8 mouse cellular contexts compared by ENCODE assay signal in the genomic region with DNA sequence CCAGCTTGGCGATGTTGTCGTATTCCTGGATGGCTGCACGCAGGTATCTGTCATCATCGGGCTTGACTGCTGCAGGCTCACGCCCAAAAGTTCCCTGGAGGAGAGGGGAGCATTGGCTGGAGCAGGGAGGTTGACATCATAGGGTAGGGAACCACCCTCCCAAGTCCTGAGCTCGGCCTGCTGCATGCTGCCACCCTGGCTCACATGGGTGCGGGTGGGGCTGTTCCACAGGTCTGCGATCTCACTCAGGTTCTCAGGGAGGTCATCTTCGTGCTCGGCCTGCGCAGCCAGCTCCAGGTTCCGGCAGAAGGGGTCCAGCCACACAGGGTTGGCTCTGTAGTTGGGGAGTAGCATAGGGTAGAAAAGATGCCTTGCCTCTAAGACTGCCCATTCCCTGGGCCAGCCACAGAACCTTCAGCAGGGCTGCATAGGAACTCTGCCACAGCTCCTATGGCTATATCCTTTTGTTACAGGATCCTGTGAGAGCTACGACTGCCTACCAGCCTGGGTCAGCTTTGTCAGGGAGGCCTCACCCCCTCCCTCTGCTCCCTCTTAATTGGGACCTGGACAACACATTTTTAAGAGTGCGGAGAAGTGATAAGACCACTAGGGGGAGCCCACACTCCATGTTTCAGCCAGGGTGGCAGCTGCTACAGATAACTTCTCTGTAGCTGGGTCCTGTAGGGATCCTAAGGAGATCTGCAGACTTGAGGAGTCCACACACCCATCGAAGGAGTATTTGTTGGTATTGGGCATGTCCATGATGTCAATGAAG. TPM values are rescaled to one million over a fixed set of nuclear protein-coding genes. Genes with fewer than 3 reads are reported as not detected.
DNase-seq lines count a peak whose midpoint lies in the region; ATAC-seq and TF ChIP-seq lines count a peak whose summit lies in the region.

No protein-coding gene starts in this region.

- no peak overlapping the region for H3K9ac ChIP-seq in hindbrain, postnatal 0 days (replicated peaks; ENCODE audit: low read length)
- H3K9ac ChIP-seq in midbrain, embryonic 13.5 days (replicated peaks), result no peak overlapping the region

- H3K27ac ChIP-seq in gastrocnemius, adult 2 months, result no peak overlapping the region
- no peak overlapping the region for H3K27ac ChIP-seq in hindbrain, postnatal 0 days
- 0 out of 2 replicates have a peak overlapping the region, but pooled peaks have one; percentile 28 for H3K27ac ChIP-seq in limb, embryonic 10.5 days
- H3K27ac ChIP-seq in midbrain, embryonic 13.5 days, result 0 out of 2 replicates have a peak overlapping the region, but pooled peaks have one; percentile 1
- H3K27ac ChIP-seq in small intestine, adult 2 months (ENCODE audit: insufficient read depth, low read depth, low read length), result no peak overlapping the region

- DNase-seq in left cerebral cortex, adult 18-20 months (ENCODE audit: low spot score in 2 of 2), result peak; percentile 73
- no peak for DNase-seq in left cerebral cortex, adult 11 months (ENCODE audit: low spot score)
- peak; percentile 70 to 75 for DNase-seq in cerebellum, postnatal 36 days
- DNase-seq in gastrocnemius, adult 2 months, result peak; percentile 75
- peak; percentile 92 for DNase-seq in hindbrain, postnatal 0 days (ENCODE audit: low spot score)
- peak; percentile 87 for DNase-seq in limb, embryonic 10.5 days (ENCODE audit: low spot score)

- ATAC-seq in hindbrain, postnatal 0 days, result peak; percentile 82
- ATAC-seq in midbrain, embryonic 13.5 days, result peak; percentile 88

- no peak for TF ChIP-seq POLR2A in small intestine, adult 2 months (IDR thresholded peaks at IDR 0.05; ENCODE audit: low read depth, low read length)

- peaks cover 26% of the 10 kb centered on the region for H3K36me3 ChIP-seq in hindbrain, postnatal 0 days (ENCODE audit: insufficient read depth, low read length)
- peaks cover 38% of the 10 kb centered on the region for H3K36me3 ChIP-seq in limb, embryonic 10.5 days
- H3K36me3 ChIP-seq in midbrain, embryonic 13.5 days, result peaks cover 34% of the 10 kb centered on the region
- peaks cover 30% of the 10 kb centered on the region for H3K36me3 ChIP-seq in small intestine, adult 2 months (ENCODE audit: control insufficient read depth, insufficient read depth, low read length)

- no peak overlapping the region for H3K4me2 ChIP-seq in hindbrain, postnatal 0 days (ENCODE audit: low read depth, low read length)
- H3K4me2 ChIP-seq in midbrain, embryonic 13.5 days (replicated peaks), result no peak overlapping the region

- intact Hi-C loops in gastrocnemius, adult 2 months (cut with DNase I), result loop anchor here (2.0 to 5.0 kb wide), 3 partner anchors 106 to 452 kb away; a partner anchor contains a TSS

- no peaks in the 10 kb centered on the region for H3K27me3 ChIP-seq in hindbrain, postnatal 0 days (ENCODE audit: insufficient read depth, low read length)
- H3K27me3 ChIP-seq in limb, embryonic 10.5 days (ENCODE audit: low read depth, poor library complexity, severe bottlenecking), result no peaks in the 10 kb centered on the region
- no peaks in the 10 kb centered on the region for H3K27me3 ChIP-seq in midbrain, embryonic 13.5 days
- H3K27me3 ChIP-seq in small intestine, adult 2 months (ENCODE audit: control insufficient read depth, insufficient read depth, low read length), result no peaks in the 10 kb centered on the region

- no peaks in the 10 kb centered on the region for H3K9me3 ChIP-seq in hindbrain, postnatal 0 days (ENCODE audit: low read length)
- no peaks in the 10 kb centered on the region for H3K9me3 ChIP-seq in limb, embryonic 10.5 days (replicated peaks)
- H3K9me3 ChIP-seq in midbrain, embryonic 13.5 days, result no peaks in the 10 kb centered on the region

- H3K4me3 ChIP-seq in gastrocnemius, adult 2 months, result no peak overlapping the region
- no peak overlapping the region for H3K4me3 ChIP-seq in hindbrain, postnatal 0 days (ENCODE audit: low read length)
- H3K4me3 ChIP-seq in limb, embryonic 10.5 days, result no peak overlapping the region
- H3K4me3 ChIP-seq in midbrain, embryonic 13.5 days (replicated peaks), result no peak overlapping the region
- no peak overlapping the region for H3K4me3 ChIP-seq in small intestine, adult 2 months (ENCODE audit: low read depth, low read length)

- no peaks in the 10 kb centered on the region for H3K4me1 ChIP-seq in hindbrain, postnatal 0 days (ENCODE audit: insufficient read depth, low read length)
- 0 out of 2 replicates have a peak, but pooled peaks cover 4% of the 10 kb centered on the region for H3K4me1 ChIP-seq in limb, embryonic 10.5 days
- 0 out of 2 replicates have a peak, but pooled peaks cover 2% of the 10 kb centered on the region for H3K4me1 ChIP-seq in midbrain, embryonic 13.5 days (replicated peaks)
- H3K4me1 ChIP-seq in small intestine, adult 2 months (ENCODE audit: control insufficient read depth, insufficient read depth, insufficient read length, low read length), result no peaks in the 10 kb centered on the region

- 63% methylated on average over 15 of the region's 15 CpGs for WGBS in hindbrain, postnatal 0 days
- 67% methylated on average over 15 of the region's 15 CpGs for WGBS in limb, embryonic 10.5 days
- WGBS in midbrain, embryonic 13.5 days, result 68% methylated on average over 15 of the region's 15 CpGs
- WGBS in small intestine, adult 2 months, result 52% methylated on average over 15 of the region's 15 CpGs

- TF ChIP-seq CTCF in gastrocnemius, adult 2 months (IDR thresholded peaks at IDR 0.05), result peak; percentile 90
- peak; percentile 95 for TF ChIP-seq CTCF in hindbrain, postnatal 0 days (IDR thresholded peaks at IDR 0.05; ENCODE audit: low read depth)
- peak; percentile 87; the same call in 1 of the 2 replicates for TF ChIP-seq CTCF in small intestine, adult 2 months (IDR thresholded peaks at IDR 0.05; ENCODE audit: extremely low read depth, insufficient read length, insufficient replicate concordance, low read depth, low read length)

RNA-seq across cellular contexts. Expression of a gene that starts 27.6 kb away (rescaled TPM):
- 1,000 to 10,000 TPM; 1,592 to 1,629 TPM for total RNA-seq in left cerebral cortex, adult 18-20 months (2021)
- total RNA-seq in gastrocnemius, adult 2 months (2021), result 100 to 1,000 TPM; 730 to 837 TPM
- 768 and 845 TPM in 2 replicates for total RNA-seq in hindbrain, postnatal 0 days (2014; rRNA removed)
- polyA plus RNA-seq in hindbrain, postnatal 0 days (2015; fragmentation: Nextera tagmentation; extraction: Ambion mirVana), result 277 and 281 TPM in 2 replicates
- polyA plus RNA-seq in limb, embryonic 10.5 days (2016; fragmentation: Nextera tagmentation; extraction: Ambion mirVana), result 36.2 and 41.0 TPM in 2 replicates
- polyA plus RNA-seq in midbrain, embryonic 13.5 days (2015; fragmentation: Nextera tagmentation; extraction: Ambion mirVana), result 126 and 154 TPM in 2 replicates
- polyA plus RNA-seq in small intestine, adult 2 months (2012; rRNA removed), result 306 and 443 TPM in 2 replicates

RNA-seq across cellular contexts. Expression of a gene that starts 41.6 kb away (rescaled TPM):
- 10 to 100 TPM; 19.7 to 20.8 TPM for total RNA-seq in left cerebral cortex, adult 18-20 months (2021)
- 1 to 10 TPM; 6.2 to 6.4 TPM for total RNA-seq in gastrocnemius, adult 2 months (2021)
- total RNA-seq in hindbrain, postnatal 0 days (2014; rRNA removed), result 19.2 and 43.1 TPM in 2 replicates
- 1.9 and 4.8 TPM in 2 replicates for polyA plus RNA-seq in hindbrain, postnatal 0 days (2015; fragmentation: Nextera tagmentation; extraction: Ambion mirVana)
- 1.1 and 2.0 TPM in 2 replicates for polyA plus RNA-seq in limb, embryonic 10.5 days (2016; fragmentation: Nextera tagmentation; extraction: Ambion mirVana)
- polyA plus RNA-seq in midbrain, embryonic 13.5 days (2015; fragmentation: Nextera tagmentation; extraction: Ambion mirVana), result 1.6 and 1.7 TPM in 2 replicates
- 21.3 and 25.6 TPM in 2 replicates for polyA plus RNA-seq in small intestine, adult 2 months (2012; rRNA removed)

Comparison
In these comparisons a context has a peak if more than half of its experiments do, and no peak if none do; other contexts are left out.
1. H3K27ac ChIP-seq: peak in limb, embryonic 10.5 days (single experiment) and midbrain, embryonic 13.5 days (single experiment); none in gastrocnemius, adult 2 months (single experiment), hindbrain, postnatal 0 days (single experiment) and small intestine, adult 2 months (single experiment).
2. Peak in every context shown above with its lines, with median percentiles within 50 percentile points of each other: CTCF ChIP-seq.